Mouse (Mus musculus) neural tube, embryonic 13.5 days (tissue): ENCODE results near the gene Crispld2. TPM values are rescaled to one million over a fixed set of nuclear protein-coding genes. Genes with fewer than 3 reads are reported as not detected.

Experiments used
- ATAC-seq: fragments of 200-750 bp; cut with Nextera tagmentation; 2 replicates; pipeline ENCODE4 v1.8.0; 2017; ENCODE audit warnings: low read depth, mild to moderate bottlenecking, moderate TSS enrichment, moderate library complexity
- H3K27ac ChIP-seq: fragments of 300-500 bp; sonication (generic); replicated peaks from 2 replicates; pipeline ENCODE4 v1.5.1; 2015; ENCODE audit warnings: moderate library complexity, mild to moderate bottlenecking, inconsistent platforms
- H3K27me3 ChIP-seq: fragments of 300-500 bp; sonication (generic); 2 replicates; pipeline ENCODE4 v1.6.1; 2015; ENCODE audit warnings: mild to moderate bottlenecking, inconsistent platforms
- H3K36me3 ChIP-seq: fragments of 300-500 bp; sonication (generic); 2 replicates; pipeline ENCODE4 v1.6.1; 2015; ENCODE audit warnings: mild to moderate bottlenecking, inconsistent platforms
- H3K4me1 ChIP-seq: fragments of 300-500 bp; sonication (generic); replicated peaks from 2 replicates; pipeline ENCODE4 v1.6.1; 2015; ENCODE audit warnings: inconsistent platforms
- H3K4me2 ChIP-seq: fragments of 300-500 bp; sonication (generic); 2 replicates; pipeline ENCODE4 v1.6.1; 2015; ENCODE audit warnings: inconsistent platforms, mild to moderate bottlenecking, moderate library complexity
- H3K4me3 ChIP-seq: fragments of 300-500 bp; sonication (generic); 2 replicates; pipeline ENCODE4 v1.5.1; 2015; ENCODE audit warnings: mild to moderate bottlenecking, inconsistent platforms
- H3K9ac ChIP-seq: fragments of 300-500 bp; sonication (generic); 2 replicates; pipeline ENCODE4 v1.6.1; 2015; ENCODE audit warnings: moderate library complexity, mild to moderate bottlenecking, inconsistent platforms
- H3K9me3 ChIP-seq: fragments of 300-500 bp; sonication (generic); 2 replicates; pipeline ENCODE4 v1.6.1; 2016; ENCODE audit warnings: inconsistent platforms
- WGBS: fragments of 180-500 bp; shearing (Covaris S2); methylation state at CpG from one replicate; pipeline ENCODE4 v1.1.7; 2015; 5-methylcytosine and 5-hydroxymethylcytosine counted together
- polyA plus RNA-seq: library from polyadenylated mRNA; unstranded; fragments of >200 nt; fragmentation: Nextera tagmentation; extraction: Ambion mirVana; gene quantifications from 2 replicates; pipeline ENCODE4 v1.2.1, GENCODE M21; 2015

Gene Crispld2
- 4.3 TPM in 2 replicates for polyA plus RNA-seq

DNA sequence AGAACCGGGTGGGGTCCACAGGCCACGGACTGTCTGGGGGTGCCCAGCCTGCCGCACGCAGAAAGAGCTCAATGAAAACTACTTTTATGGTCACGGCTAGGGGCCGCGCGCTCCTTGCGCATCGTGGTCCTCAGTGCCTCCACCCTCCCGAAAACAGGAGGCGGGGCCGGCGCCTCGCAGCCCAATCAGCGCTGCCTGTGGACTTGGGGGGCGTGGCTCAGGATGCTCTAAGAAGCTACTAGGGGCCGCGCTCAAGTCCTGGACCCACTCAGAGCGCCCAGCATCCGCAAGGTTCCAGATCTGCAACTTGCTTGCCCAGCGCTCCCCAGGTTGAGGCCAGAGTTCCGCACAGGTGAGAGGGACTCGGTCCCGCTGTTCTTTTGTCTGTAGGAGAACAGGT lies at the start of gene Crispld2:
TSS of gene Crispld2 (plus strand) at position 190 of the 400 bp plus-strand sequence.
- Histone ChIP-seq H3K4me1 (peaks cover 26% of the 10 kb centered on the region), H3K36me3 (no peaks in the 10 kb centered on the region), H3K4me2 (peak within 1 kb of the TSS; percentile 59), H3K9me3 (no peaks in the 10 kb centered on the region), H3K4me3 (peak within 1 kb of the TSS; percentile 29), H3K27me3 (peaks cover 39% of the 10 kb centered on the region), H3K27ac (no peak within 1 kb of the TSS), H3K9ac (0 out of 2 replicates have a peak within 1 kb of the TSS, but pooled peaks have one; percentile 6)
- under 1% methylated on average over 25 of the region's 25 CpGs for WGBS
- peak; percentile 88 for ATAC-seq

DNA sequence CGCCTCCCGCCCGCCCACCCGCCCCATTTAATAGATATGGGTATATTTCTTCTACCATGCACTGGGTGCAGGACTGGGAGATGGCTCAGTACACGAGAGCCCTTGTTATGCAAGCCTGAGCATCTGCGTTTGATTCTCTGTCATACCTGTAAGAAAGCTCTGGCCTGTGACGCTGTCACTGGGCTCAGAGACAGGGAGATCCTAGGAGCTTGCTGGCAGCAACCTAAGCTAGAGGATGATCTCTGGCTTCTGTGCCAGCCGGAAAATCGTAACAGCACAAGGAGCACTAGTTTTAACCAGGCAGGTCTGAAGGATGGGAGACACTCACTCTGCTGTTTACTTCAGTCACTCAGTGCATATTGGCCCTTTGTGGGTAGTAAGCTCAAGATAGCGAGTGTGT lies 48.6 kb upstream of the Crispld2 start:
- peaks cover 47% of the 10 kb centered on the region for H3K36me3 ChIP-seq
- no peak overlapping the region for H3K27ac ChIP-seq
- WGBS = 79% methylated on average over 10 of the region's 10 CpGs
- H3K4me1 ChIP-seq = peaks cover 22% of the 10 kb centered on the region
- H3K9me3 ChIP-seq = no peaks in the 10 kb centered on the region
- H3K4me3 ChIP-seq = no peak overlapping the region
- no peak overlapping the region for H3K4me2 ChIP-seq
- no peaks in the 10 kb centered on the region for H3K27me3 ChIP-seq
- ATAC-seq = no peak
- no peak overlapping the region for H3K9ac ChIP-seq

GRCm38 (mm10) chr8:119944096-119944811 lies 48.0 kb upstream of the Crispld2 start:
- no peak overlapping the region for H3K4me3 ChIP-seq
- no peak overlapping the region for H3K4me2 ChIP-seq
- ATAC-seq = peak; percentile 47; the same call in 1 of the 2 replicates
- H3K27me3 ChIP-seq = no peaks in the 10 kb centered on the region
- peaks cover 53% of the 10 kb centered on the region for H3K36me3 ChIP-seq
- H3K4me1 ChIP-seq = peaks cover 18% of the 10 kb centered on the region
- H3K9me3 ChIP-seq = no peaks in the 10 kb centered on the region
- H3K27ac ChIP-seq = no peak overlapping the region
- 67% methylated on average over 9 of the region's 9 CpGs for WGBS
- H3K9ac ChIP-seq = no peak overlapping the region

DNA sequence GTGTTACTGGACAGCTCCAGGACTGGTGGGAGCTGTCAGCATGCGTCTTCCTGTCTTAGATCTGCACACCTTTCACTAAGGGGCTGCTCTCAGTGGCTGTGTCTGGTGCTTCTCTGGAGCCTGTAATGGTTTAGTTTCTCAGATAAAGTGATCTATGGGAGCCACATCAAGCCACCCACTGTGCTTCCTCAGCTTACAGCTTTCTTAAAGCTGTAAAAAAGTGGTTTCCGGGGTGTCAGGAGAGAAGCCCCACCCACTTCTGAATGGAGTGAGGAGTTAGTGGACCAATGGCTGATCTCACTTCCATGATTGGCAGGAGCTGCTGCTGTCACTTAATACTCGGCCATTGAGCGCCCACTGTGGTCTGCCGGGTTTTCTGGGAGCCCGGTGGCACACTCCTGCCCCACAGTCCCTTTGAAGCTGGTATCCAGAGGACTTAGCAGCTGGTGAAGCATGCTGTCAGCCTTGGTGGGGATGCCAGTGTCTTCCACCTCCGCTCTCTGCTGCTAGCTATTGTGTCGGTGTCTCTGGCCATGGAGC lies 45.8 kb upstream of the Crispld2 start:
- H3K9ac ChIP-seq = no peak overlapping the region
- ATAC-seq = no peak
- no peak overlapping the region for H3K4me3 ChIP-seq
- H3K9me3 ChIP-seq = no peaks in the 10 kb centered on the region
- no peaks in the 10 kb centered on the region for H3K27me3 ChIP-seq
- H3K36me3 ChIP-seq = peaks cover 65% of the 10 kb centered on the region
- no peak overlapping the region for H3K4me2 ChIP-seq
- 67% methylated on average over 8 of the region's 8 CpGs for WGBS
- peaks cover 13% of the 10 kb centered on the region for H3K4me1 ChIP-seq
- H3K27ac ChIP-seq = no peak overlapping the region

DNA sequence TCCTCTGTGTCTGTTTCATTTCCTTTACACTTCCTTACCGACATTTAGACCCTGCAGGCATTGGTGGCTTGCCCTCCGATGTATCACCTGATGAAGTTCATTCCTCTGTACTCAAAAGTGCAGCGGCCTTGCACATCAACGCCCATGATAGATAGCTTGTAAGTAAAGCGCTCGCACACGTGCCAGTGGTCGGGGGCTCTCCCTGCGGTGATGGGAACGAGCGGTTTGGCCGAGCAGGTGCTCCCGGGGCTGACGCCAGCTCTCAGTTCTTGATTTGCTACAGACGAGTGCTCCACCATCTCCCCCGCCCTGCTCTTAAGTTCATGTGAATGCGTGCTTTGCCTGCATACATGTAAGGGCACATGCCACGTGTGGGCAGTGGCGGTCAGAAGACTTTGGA lies 44.6 kb upstream of the Crispld2 start:
- ATAC-seq = no peak
- H3K9ac ChIP-seq = no peak overlapping the region
- H3K4me2 ChIP-seq = no peak overlapping the region
- peaks cover 20% of the 10 kb centered on the region for H3K4me1 ChIP-seq
- H3K27me3 ChIP-seq = no peaks in the 10 kb centered on the region
- peaks cover 66% of the 10 kb centered on the region for H3K36me3 ChIP-seq
- no peak overlapping the region for H3K4me3 ChIP-seq
- WGBS = 81% methylated on average over 19 of the region's 19 CpGs
- H3K9me3 ChIP-seq = no peaks in the 10 kb centered on the region
- no peak overlapping the region for H3K27ac ChIP-seq

DNA sequence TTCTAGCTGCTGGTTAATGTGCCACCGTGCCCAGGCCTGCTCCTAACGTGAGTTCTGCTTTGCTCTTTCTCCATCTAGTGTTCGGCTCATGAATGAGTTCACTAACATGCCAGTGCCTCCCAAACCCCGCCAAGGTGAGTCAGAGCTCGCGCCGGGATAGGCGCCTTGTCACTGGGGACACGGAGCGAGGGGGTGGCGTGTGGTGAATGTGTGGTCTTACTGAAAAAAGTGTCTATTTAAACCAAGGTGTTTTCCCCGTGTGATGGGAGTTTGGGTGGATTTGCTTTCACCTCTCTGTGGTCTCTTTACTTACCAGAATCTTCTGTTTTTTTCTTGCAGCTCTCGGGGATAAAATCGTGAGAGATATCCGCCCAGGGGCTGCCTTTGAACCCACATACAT lies 43.9 kb upstream of the Crispld2 start:
- 82% methylated on average over 15 of the region's 15 CpGs for WGBS
- peaks cover 69% of the 10 kb centered on the region for H3K36me3 ChIP-seq

GRCm38 (mm10) chr8:119952282-119952681 lies 40.0 kb upstream of the Crispld2 start:
- H3K36me3 ChIP-seq = peaks cover 91% of the 10 kb centered on the region
- H3K9me3 ChIP-seq = no peaks in the 10 kb centered on the region
- peaks cover 29% of the 10 kb centered on the region; the same call in 1 of the 2 replicates for H3K4me1 ChIP-seq
- no peak overlapping the region for H3K4me3 ChIP-seq
- no peak overlapping the region for H3K4me2 ChIP-seq
- 0 out of 2 replicates have a peak overlapping the region, but pooled peaks have one; percentile 5 for H3K9ac ChIP-seq
- no peak for ATAC-seq
- 35% methylated on average over 7 of the region's 7 CpGs for WGBS
- peak overlapping the region; percentile 46; the same call in 1 of the 2 replicates for H3K27ac ChIP-seq
- no peaks in the 10 kb centered on the region for H3K27me3 ChIP-seq

More for the DNA sequence above, 43.9 kb upstream of the Crispld2 start:
- no peak overlapping the region for H3K27ac ChIP-seq
- H3K9ac ChIP-seq = no peak overlapping the region
- no peaks in the 10 kb centered on the region for H3K9me3 ChIP-seq
- peaks cover 22% of the 10 kb centered on the region for H3K4me1 ChIP-seq
- H3K4me2 ChIP-seq = no peak overlapping the region
- ATAC-seq = no peak
- H3K27me3 ChIP-seq = no peaks in the 10 kb centered on the region
- H3K4me3 ChIP-seq = no peak overlapping the region

GRCm38 (mm10) chr8:119952747-119953146 lies 39.5 kb upstream of the Crispld2 start:
- H3K4me1 ChIP-seq = peaks cover 27% of the 10 kb centered on the region; the same call in 1 of the 2 replicates
- H3K36me3 ChIP-seq = peaks cover 91% of the 10 kb centered on the region
- ATAC-seq = no peak
- H3K27me3 ChIP-seq = no peaks in the 10 kb centered on the region
- 39% methylated on average over 5 of the region's 5 CpGs for WGBS
- H3K27ac ChIP-seq = no peak overlapping the region
- H3K4me3 ChIP-seq = no peak overlapping the region
- no peak overlapping the region for H3K9ac ChIP-seq
- H3K9me3 ChIP-seq = no peaks in the 10 kb centered on the region
- no peak overlapping the region for H3K4me2 ChIP-seq

DNA sequence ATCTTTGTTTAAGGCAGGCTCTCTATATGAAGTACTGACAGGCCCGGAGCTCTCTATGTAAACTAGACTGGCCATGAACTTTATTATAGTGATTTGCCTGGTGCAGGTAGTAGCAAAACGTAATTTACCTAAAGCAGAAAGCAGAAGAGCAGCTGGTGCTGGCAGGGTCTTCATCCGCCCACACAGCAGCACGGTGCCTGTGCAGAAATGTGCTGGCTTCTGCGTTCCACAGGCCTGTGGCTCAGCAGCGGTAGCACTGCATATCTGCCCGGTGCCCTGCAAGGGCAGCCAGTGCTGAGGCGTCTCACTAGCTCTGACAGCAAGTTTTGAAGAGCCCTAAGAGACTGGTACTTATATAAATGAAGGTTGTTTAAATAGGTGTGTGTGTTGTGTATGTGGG lies 36.9 kb upstream of the Crispld2 start:
- peaks cover 81% of the 10 kb centered on the region for H3K36me3 ChIP-seq
- no peak overlapping the region for H3K4me3 ChIP-seq
- H3K27ac ChIP-seq = no peak overlapping the region
- no peaks in the 10 kb centered on the region for H3K9me3 ChIP-seq
- no peak overlapping the region for H3K9ac ChIP-seq
- 94% methylated on average over 8 of the region's 8 CpGs for WGBS
- no peak overlapping the region for H3K4me2 ChIP-seq
- H3K27me3 ChIP-seq = no peaks in the 10 kb centered on the region
- no peak for ATAC-seq
- peaks cover 21% of the 10 kb centered on the region for H3K4me1 ChIP-seq

- H3K36me3 ChIP-seq = peaks cover 55% of the 10 kb centered on the region
- no peaks in the 10 kb centered on the region for H3K9me3 ChIP-seq
- no peak overlapping the region for H3K9ac ChIP-seq
- no peaks in the 10 kb centered on the region for H3K27me3 ChIP-seq
- no peak overlapping the region for H3K27ac ChIP-seq
- peaks cover 19% of the 10 kb centered on the region for H3K4me1 ChIP-seq
- H3K4me3 ChIP-seq = no peak overlapping the region
- no peak for ATAC-seq
- 96% methylated on average over 10 of the region's 10 CpGs for WGBS
- H3K4me2 ChIP-seq = no peak overlapping the region
Observed at GRCm38 (mm10) chr8:119958076-119958475, 34.2 kb upstream of the Crispld2 start.

GRCm38 (mm10) chr8:119960531-119961104 lies 31.6 kb upstream of the Crispld2 start:
- Histone ChIP-seq H3K9me3 (no peaks in the 10 kb centered on the region), H3K27me3 (no peaks in the 10 kb centered on the region), H3K36me3 (peaks cover 29% of the 10 kb centered on the region), H3K9ac (no peak overlapping the region), H3K27ac (peak overlapping the region; percentile 49), H3K4me2 (no peak overlapping the region), H3K4me3 (no peak overlapping the region), H3K4me1 (peaks cover 11% of the 10 kb centered on the region)
- WGBS = 43% methylated on average over 5 of the region's 5 CpGs
- ATAC-seq = peak; percentile 70; the same call in 1 of the 2 replicates

DNA sequence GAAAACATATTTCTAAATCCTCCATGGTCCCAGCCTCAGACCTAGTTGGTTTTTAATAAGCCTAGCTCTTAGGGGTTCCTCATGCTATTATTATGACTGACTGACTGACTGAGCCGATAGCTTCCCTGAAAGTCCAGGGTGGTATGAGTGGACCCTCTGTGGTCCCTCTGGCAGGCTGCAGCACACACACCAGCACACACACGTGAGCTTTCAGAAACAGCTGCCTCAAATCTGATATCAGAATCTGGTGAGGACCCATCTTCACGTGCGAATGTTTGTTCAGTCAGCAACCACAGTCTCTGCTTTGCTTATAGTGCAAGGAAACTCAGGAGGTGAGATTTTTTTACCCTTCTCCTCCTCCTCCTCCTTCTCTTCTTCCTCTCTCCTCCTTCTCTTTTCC lies 27.4 kb upstream of the Crispld2 start:
- H3K9ac ChIP-seq = no peak overlapping the region
- no peaks in the 10 kb centered on the region for H3K27me3 ChIP-seq
- H3K27ac ChIP-seq = no peak overlapping the region
- H3K4me1 ChIP-seq = peaks cover 11% of the 10 kb centered on the region
- H3K36me3 ChIP-seq = no peaks in the 10 kb centered on the region
- no peak overlapping the region for H3K4me3 ChIP-seq
- no peak for ATAC-seq
- H3K4me2 ChIP-seq = no peak overlapping the region
- H3K9me3 ChIP-seq = no peaks in the 10 kb centered on the region
- 83% methylated on average over 4 of the region's 4 CpGs for WGBS
